Mouse (Mus musculus) heart, embryonic 14.5 days (tissue): ENCODE results near the gene Htra3. TPM values are rescaled to one million over a fixed set of nuclear protein-coding genes. Genes with fewer than 3 reads are reported as not detected.

Experiments
- ATAC-seq: fragments of 200-750 bp; cut with Nextera tagmentation; 2 replicates; pipeline ENCODE4 v1.8.0; 2017; ENCODE audit warnings: low read depth, moderate TSS enrichment; ENCODE audit not compliant: insufficient number of reproducible peaks, insufficient read depth, low FRiP score
- H3K27ac ChIP-seq, 2 experiments: fragments of 200-500 bp in 1 of 2; fragments of 300-500 bp in 1 of 2; sonication (generic) in 1 of 2; replicated peaks in 1 of 2; 2 replicates each; pipeline ENCODE4 v1.5.1; 2012 to 2014; ENCODE audit warnings: low read depth in 2 of 2, low read length in 2 of 2, control low read depth in 1 of 2, mild to moderate bottlenecking in 1 of 2, mixed read lengths in 1 of 2; ENCODE audit not compliant: control insufficient read depth in 1 of 2, insufficient read depth in 1 of 2
- H3K27me3 ChIP-seq: fragments of 300-500 bp; sonication (generic); 2 replicates; pipeline ENCODE4 v1.6.1; 2014; ENCODE audit warnings: mild to moderate bottlenecking, low read length, control low read depth; ENCODE audit not compliant: control insufficient read depth, insufficient read depth
- H3K36me3 ChIP-seq: fragments of 300-500 bp; sonication (generic); 2 replicates; pipeline ENCODE4 v1.6.1; 2014; ENCODE audit warnings: mild to moderate bottlenecking, control low read depth, low read length, mixed read lengths; ENCODE audit not compliant: control insufficient read depth, insufficient read depth
- H3K4me1 ChIP-seq, 2 experiments: fragments of 200-500 bp in 1 of 2; fragments of 300-500 bp in 1 of 2; sonication (generic) in 1 of 2; 2 replicates each; pipeline ENCODE4 v1.6.1; 2012 to 2014; ENCODE audit warnings: low read length in 2 of 2, control low read depth in 1 of 2, mixed read lengths in 1 of 2; ENCODE audit not compliant: control insufficient read depth in 2 of 2, insufficient read depth in 2 of 2
- H3K4me2 ChIP-seq: fragments of 300-500 bp; sonication (generic); 2 replicates; pipeline ENCODE4 v1.6.1; 2014; ENCODE audit warnings: mild to moderate bottlenecking, low read length
- H3K4me3 ChIP-seq, 2 experiments: fragments of 200-500 bp in 1 of 2; fragments of 300-500 bp in 1 of 2; sonication (generic) in 1 of 2; 2 replicates each; pipeline ENCODE4 v1.5.1; 2012 to 2014; ENCODE audit warnings: low read length in 2 of 2, mild to moderate bottlenecking in 2 of 2, control low read depth in 1 of 2, low read depth in 1 of 2, moderate library complexity in 1 of 2; ENCODE audit not compliant: control insufficient read depth in 1 of 2, insufficient read depth in 1 of 2
- H3K9ac ChIP-seq: fragments of 300-500 bp; sonication (generic); 2 replicates; pipeline ENCODE4 v1.6.1; 2014; ENCODE audit warnings: mild to moderate bottlenecking, low read length
- H3K9me3 ChIP-seq: fragments of 300-500 bp; sonication (generic); 2 replicates; pipeline ENCODE4 v1.6.1; 2016; ENCODE audit warnings: low read length, control low read depth; ENCODE audit not compliant: control insufficient read depth
- WGBS: fragments of 180-500 bp; shearing (Covaris S2); extraction: QIAGEN DNeasy Blood & Tissue Kit; methylation state at CpG from one replicate; pipeline ENCODE4 v1.1.7; 2014; 5-methylcytosine and 5-hydroxymethylcytosine counted together
- polyA plus RNA-seq: library from polyadenylated mRNA; unstranded; fragments of >200 nt; fragmentation: Nextera tagmentation; extraction: Ambion mirVana; gene quantifications from 2 replicates; pipeline ENCODE4 v1.2.1, GENCODE M21; 2014

Htra3 gene
- polyA plus RNA-seq, result 7.6 and 7.8 TPM in 2 replicates

DNA sequence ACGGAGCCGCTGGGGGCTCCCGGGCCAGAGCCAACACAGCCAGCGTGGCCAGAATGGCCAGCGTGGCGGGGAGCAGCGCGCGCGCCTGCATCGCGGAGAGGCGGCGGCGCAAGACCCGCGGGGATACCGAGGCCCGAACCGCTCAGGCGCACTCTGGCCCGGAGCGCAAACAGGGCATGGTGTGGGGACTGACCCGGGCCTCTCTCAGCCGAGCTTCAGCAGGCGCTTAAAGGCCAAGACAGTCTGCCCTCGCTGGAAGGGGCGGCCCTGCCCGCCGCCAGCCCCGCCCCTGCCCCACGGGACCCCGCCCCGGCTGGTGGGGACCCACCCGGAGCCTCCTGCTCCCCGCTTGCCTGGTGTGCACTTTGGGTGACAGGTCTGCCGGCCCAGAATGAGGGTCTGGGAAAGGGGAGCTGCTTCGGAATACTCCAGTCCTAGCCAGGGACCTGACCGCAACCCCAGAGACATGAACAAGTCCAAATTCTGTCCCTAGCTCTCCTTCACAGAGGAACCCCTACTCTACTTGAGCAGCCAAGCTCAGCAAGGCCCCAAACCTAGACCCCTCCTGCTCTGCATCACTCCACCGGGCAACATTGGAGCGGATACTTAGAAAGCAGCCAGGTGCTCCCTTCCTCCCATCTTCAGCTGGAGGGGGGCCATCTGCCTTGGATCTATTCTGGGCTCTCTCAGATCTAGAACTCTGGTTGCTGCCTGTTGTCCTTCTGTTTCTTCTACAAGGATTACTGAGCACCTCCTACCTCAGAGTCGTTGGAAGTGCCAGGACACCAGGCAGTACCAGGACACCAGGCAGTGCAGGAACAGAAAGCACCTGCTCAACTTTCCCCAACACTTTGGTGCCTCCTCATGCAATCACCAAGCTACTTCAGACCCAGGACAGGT lies at the start of gene Htra3:
Htra3 (minus strand) TSS at position 527 of the 900 bp plus-strand sequence.
- peaks cover 43% of the 10 kb centered on the region for H3K27me3 ChIP-seq

GRCm38 (mm10) chr5:35728957-35729460 lies 49.4 kb upstream of the Htra3 start:
- Histone ChIP-seq H3K4me2 (peak overlapping the region; percentile 57), H3K36me3 (no peaks in the 10 kb centered on the region), H3K9ac (peak overlapping the region; percentile 69), H3K9me3 (no peaks in the 10 kb centered on the region), H3K27ac (peak overlapping the region; percentile 89 to 93), H3K4me3 (peak overlapping the region; percentile 33 to 44), H3K4me1 (peaks cover 17 to 24% of the 10 kb centered on the region in 2 experiments), H3K27me3 (no peaks in the 10 kb centered on the region)
- ATAC-seq, result peak; percentile 73
- 58% methylated on average over 11 of the region's 11 CpGs for WGBS

More for the DNA sequence above, at the start of gene Htra3:
- 10% methylated on average over 41 of the region's 42 CpGs for WGBS
- Histone ChIP-seq H3K4me1 (peaks cover 11 to 14% of the 10 kb centered on the region in 2 experiments), H3K4me3 (peak within 1 kb of the TSS; percentile 46 to 54), H3K9me3 (no peaks in the 10 kb centered on the region), H3K4me2 (peak within 1 kb of the TSS; percentile 91), H3K36me3 (no peaks in the 10 kb centered on the region), H3K27ac (no peak within 1 kb of the TSS), H3K9ac (peak within 1 kb of the TSS; percentile 75)
- no peak for ATAC-seq

GRCm38 (mm10) chr5:35728344-35728956 lies 48.9 kb upstream of the Htra3 start:
- Histone ChIP-seq H3K36me3 (0 out of 2 replicates have a peak, but pooled peaks cover 4% of the 10 kb centered on the region), H3K4me1 (peaks cover 14 to 25% of the 10 kb centered on the region in 2 experiments), H3K4me2 (peak overlapping the region; percentile 57), H3K4me3 (peak overlapping the region; percentile 33 to 44), H3K27ac (peak overlapping the region; percentile 89 to 93), H3K27me3 (no peaks in the 10 kb centered on the region), H3K9me3 (no peaks in the 10 kb centered on the region), H3K9ac (peak overlapping the region; percentile 69)
- 63% methylated on average over 12 of the region's 12 CpGs for WGBS
- ATAC-seq, result no peak

DNA sequence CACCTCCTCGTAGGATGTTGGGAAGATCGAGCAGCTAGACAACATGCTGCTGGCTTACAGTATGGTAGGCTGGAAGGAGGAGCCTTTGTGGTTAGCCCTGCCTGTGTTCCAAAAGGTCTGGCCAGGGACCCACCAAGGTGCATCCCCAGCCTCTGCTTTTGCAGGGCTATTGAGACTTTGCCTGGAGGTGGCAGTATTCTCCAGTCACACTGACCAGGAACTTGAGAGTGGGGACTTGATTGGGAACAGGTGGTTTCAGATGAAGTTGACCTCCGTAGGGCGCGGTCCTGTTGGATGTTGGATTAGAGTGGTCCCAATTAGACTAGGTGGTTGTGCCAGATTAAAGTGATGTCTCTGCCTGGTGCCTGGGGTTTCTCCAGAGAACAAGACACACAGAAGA lies 47.9 kb upstream of the Htra3 start:
- Histone ChIP-seq H3K9ac (no peak overlapping the region), H3K36me3 (0 out of 2 replicates have a peak, but pooled peaks cover 4% of the 10 kb centered on the region), H3K4me1 (peaks cover 23 to 34% of the 10 kb centered on the region in 2 experiments), H3K4me3 (peak overlapping the region in 1 of 2 experiments; percentile 33; a peak in 2 of 4 replicates), H3K9me3 (no peaks in the 10 kb centered on the region), H3K27me3 (no peaks in the 10 kb centered on the region), H3K27ac (no peak overlapping the region), H3K4me2 (peak overlapping the region; percentile 57)
- 85% methylated on average over 5 of the region's 5 CpGs for WGBS
- no peak for ATAC-seq

DNA sequence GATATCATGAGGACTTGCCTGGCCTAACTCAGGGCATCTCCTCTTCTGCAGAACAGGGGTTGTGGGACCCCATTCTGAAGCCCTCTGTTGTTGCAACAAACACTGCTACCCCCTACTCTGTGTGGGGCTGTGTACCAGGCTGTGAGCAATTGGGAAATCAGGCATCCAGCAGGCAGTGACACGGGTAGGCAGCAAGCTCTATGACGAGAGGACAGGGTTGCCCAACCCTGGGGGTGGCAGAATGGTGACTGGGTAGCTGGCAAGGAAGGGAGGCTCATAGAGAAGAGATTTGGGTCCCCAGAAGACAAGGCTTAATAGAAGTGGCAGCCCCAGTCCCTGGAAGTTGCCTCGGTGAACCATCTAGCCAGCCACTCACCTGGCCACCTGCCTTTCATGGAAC lies 46.3 kb upstream of the Htra3 start:
- Histone ChIP-seq H3K9me3 (no peaks in the 10 kb centered on the region), H3K27me3 (no peaks in the 10 kb centered on the region), H3K36me3 (peaks cover 6% of the 10 kb centered on the region; the same call in 1 of the 2 replicates), H3K4me1 (peaks cover 29 to 37% of the 10 kb centered on the region in 2 experiments), H3K9ac (no peak overlapping the region), H3K27ac (no peak overlapping the region), H3K4me3 (no peak overlapping the region), H3K4me2 (no peak overlapping the region)
- WGBS, result 78% methylated on average over 3 of the region's 3 CpGs
- ATAC-seq, result no peak

DNA sequence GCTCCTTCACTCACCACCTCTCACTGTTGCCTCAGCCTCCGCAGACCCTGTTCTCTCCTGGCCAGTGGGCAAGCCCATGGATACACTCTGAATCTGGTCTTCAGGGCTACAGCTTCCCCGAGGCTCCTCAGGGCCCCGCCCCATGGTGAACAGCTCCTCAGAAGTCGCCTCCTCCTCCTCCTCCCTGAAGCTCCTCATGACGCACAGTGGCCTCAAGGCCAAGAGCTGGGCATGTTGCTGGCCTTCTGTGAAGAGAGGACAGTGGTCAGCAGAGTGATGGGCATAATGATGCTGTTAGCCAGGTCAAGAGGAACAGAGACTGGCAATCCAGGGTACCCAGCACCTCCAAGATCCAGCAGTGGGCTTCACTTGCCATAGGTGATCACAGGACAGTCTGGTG lies 44.3 kb upstream of the Htra3 start:
- peaks cover 39 to 40% of the 10 kb centered on the region in 2 experiments for H3K4me1 ChIP-seq
- ATAC-seq, result no peak
- H3K4me3 ChIP-seq, result no peak overlapping the region
- H3K9me3 ChIP-seq, result no peaks in the 10 kb centered on the region
- 83% methylated on average over 5 of the region's 5 CpGs for WGBS
- no peak overlapping the region for H3K27ac ChIP-seq
- no peak overlapping the region for H3K9ac ChIP-seq
- H3K4me2 ChIP-seq, result no peak overlapping the region
- H3K27me3 ChIP-seq, result no peaks in the 10 kb centered on the region
- peaks cover 8% of the 10 kb centered on the region; the same call in 1 of the 2 replicates for H3K36me3 ChIP-seq

- Histone ChIP-seq H3K4me1 (peaks cover 34 to 44% of the 10 kb centered on the region in 2 experiments), H3K4me3 (no peak overlapping the region), H3K9ac (peak overlapping the region; percentile 21; the same call in 1 of the 2 replicates), H3K4me2 (no peak overlapping the region), H3K27me3 (no peaks in the 10 kb centered on the region), H3K9me3 (no peaks in the 10 kb centered on the region), H3K27ac (peak overlapping the region; percentile 54 to 70), H3K36me3 (peaks cover 9% of the 10 kb centered on the region; the same call in 1 of the 2 replicates)
- WGBS, result 11% methylated on average over 2 of the region's 2 CpGs
- ATAC-seq, result no peak
Observed at GRCm38 (mm10) chr5:35722654-35723053, 43.1 kb upstream of the Htra3 start.
